Mouse (Mus musculus) kidney, postnatal 0 days (tissue): ENCODE results near the gene Icam5. TPM values are rescaled to one million over a fixed set of nuclear protein-coding genes. Genes with fewer than 3 reads are reported as not detected.

ENCODE experiments used
- ATAC-seq: fragments of 200-750 bp; cut with Nextera tagmentation; replicated peaks from 2 replicates; pipeline ENCODE4 v1.8.0; 2017; ENCODE audit warnings: low read depth, moderate number of reproducible peaks, moderate TSS enrichment, moderate library complexity; ENCODE audit not compliant: low FRiP score
- DNase-seq: peaks from one replicate; pipeline ENCODE4 v3.0.0-alpha.2; 2016; ENCODE audit warnings: low spot score
- H3K27ac ChIP-seq: fragments of 300-500 bp; sonication (generic); 2 replicates; pipeline ENCODE4 v1.5.1; 2014; ENCODE audit warnings: mild to moderate bottlenecking
- H3K27me3 ChIP-seq: fragments of 300-500 bp; sonication (generic); 2 replicates; pipeline ENCODE4 v1.6.1; 2014; ENCODE audit warnings: low read length, mixed read lengths; ENCODE audit not compliant: insufficient read depth
- H3K36me3 ChIP-seq: fragments of 300-500 bp; sonication (generic); 2 replicates; pipeline ENCODE4 v1.6.1; 2014; ENCODE audit warnings: low read length, mixed read lengths; ENCODE audit not compliant: insufficient read depth
- H3K4me1 ChIP-seq: fragments of 300-500 bp; sonication (generic); replicated peaks from 2 replicates; pipeline ENCODE4 v1.6.1; 2014; ENCODE audit warnings: antibody characterized with exemption, low read length, mixed read lengths; ENCODE audit not compliant: insufficient read depth
- H3K4me2 ChIP-seq: fragments of 300-500 bp; sonication (generic); 2 replicates; pipeline ENCODE4 v1.6.1; 2014; ENCODE audit warnings: mild to moderate bottlenecking, low read length, moderate library complexity, mixed read lengths
- H3K4me3 ChIP-seq: fragments of 300-500 bp; sonication (generic); replicated peaks from 2 replicates; pipeline ENCODE4 v1.5.1; 2014; ENCODE audit warnings: low read depth, low read length
- H3K9ac ChIP-seq: fragments of 300-500 bp; sonication (generic); 2 replicates; pipeline ENCODE4 v1.6.1; 2014; ENCODE audit warnings: low read depth, low read length
- H3K9me3 ChIP-seq: fragments of 300-500 bp; sonication (generic); replicated peaks from 2 replicates; pipeline ENCODE4 v1.6.1; 2016; ENCODE audit warnings: low read length, inconsistent platforms, mixed read lengths
- CTCF ChIP-seq: IDR thresholded peaks from 2 replicates; pipeline ENCODE4 v1.5.1; 2016; ENCODE audit warnings: antibody characterized with exemption, low read depth, mild to moderate bottlenecking, moderate library complexity
- WGBS: fragments of 180-500 bp; shearing (Covaris S2); extraction: QIAGEN DNeasy Blood & Tissue Kit; methylation state at CpG from one replicate; pipeline ENCODE4 v1.1.7; 2014; 5-methylcytosine and 5-hydroxymethylcytosine counted together
- polyA plus RNA-seq: library from polyadenylated mRNA; unstranded; fragments of >200 nt; fragmentation: Nextera tagmentation; extraction: Ambion mirVana; gene quantifications from 2 replicates; pipeline ENCODE4 v1.2.1, GENCODE M21; 2015

The Icam5 gene
- polyA plus RNA-seq, 1 experiment from 2014 or later: 0.21 TPM

DNA sequence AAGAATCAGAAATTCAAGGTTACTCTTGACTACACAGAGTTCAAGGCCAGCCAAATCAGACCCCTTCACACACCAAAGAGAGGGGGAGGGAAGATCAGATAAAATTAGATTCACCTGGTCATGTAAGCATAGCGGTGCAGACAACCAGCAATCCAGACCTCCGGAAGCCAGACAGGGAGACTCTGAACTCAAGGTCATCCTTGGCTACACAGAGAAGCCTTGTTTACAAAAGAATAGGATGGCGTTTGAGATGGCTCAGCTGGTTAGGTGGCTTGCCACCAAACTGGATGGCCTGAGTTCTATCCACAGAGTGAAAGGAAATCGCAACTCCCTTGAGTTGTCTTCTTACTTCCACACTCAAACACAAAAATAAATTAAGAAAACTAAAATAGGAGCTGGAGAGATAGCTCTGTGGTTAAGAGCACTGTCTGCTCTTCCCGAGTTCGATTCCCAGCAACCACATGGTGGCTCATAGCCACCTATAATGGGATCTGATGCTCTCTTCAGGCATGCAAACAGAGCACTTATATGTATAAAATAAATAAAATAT is 30.1 kb upstream of the Icam5 start:
- TF ChIP-seq CTCF: no peak
- DNase-seq (no peak), ATAC-seq (no peak)
- H3K9me3 ChIP-seq: no peaks in the 10 kb centered on the region
- 46% methylated on average over 6 of the region's 6 CpGs for WGBS
- H3K4me3 ChIP-seq: no peak overlapping the region
- H3K27me3 ChIP-seq: no peaks in the 10 kb centered on the region
- no peak overlapping the region for H3K27ac ChIP-seq
- no peak overlapping the region for H3K4me2 ChIP-seq
- no peak overlapping the region for H3K9ac ChIP-seq
- H3K4me1 ChIP-seq: no peaks in the 10 kb centered on the region; the same call in 1 of the 2 replicates
- H3K36me3 ChIP-seq: peaks cover 6% of the 10 kb centered on the region; the same call in 1 of the 2 replicates

DNA sequence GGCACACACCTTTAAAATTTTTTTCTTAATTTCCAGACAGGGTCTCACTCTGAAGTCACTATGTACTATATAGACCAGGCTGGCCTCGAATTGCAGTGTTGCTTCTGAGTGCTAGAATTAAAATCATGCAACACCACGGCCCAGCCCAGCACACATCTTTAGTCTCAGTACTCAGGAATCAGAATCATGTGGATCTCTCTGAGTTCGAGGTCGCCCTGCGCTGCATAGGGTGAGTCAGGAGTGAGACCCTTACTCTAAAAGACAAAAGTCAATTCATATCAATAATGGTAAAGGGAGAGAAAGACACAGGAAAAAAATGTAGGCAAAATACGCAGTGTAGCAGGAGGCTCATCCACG is 29.6 kb upstream of the Icam5 start:
- H3K27me3 ChIP-seq: no peaks in the 10 kb centered on the region
- no peaks in the 10 kb centered on the region for H3K9me3 ChIP-seq
- no peaks in the 10 kb centered on the region; the same call in 1 of the 2 replicates for H3K4me1 ChIP-seq
- H3K4me3 ChIP-seq: peak overlapping the region; percentile 80
- TF ChIP-seq CTCF: no peak
- peaks cover 9% of the 10 kb centered on the region; the same call in 1 of the 2 replicates for H3K36me3 ChIP-seq
- ATAC-seq: peak; percentile 2; the same call in 1 of the 2 replicates
- peak overlapping the region; percentile 79 for H3K9ac ChIP-seq
- DNase-seq: no peak
- H3K4me2 ChIP-seq: peak overlapping the region; percentile 87
- H3K27ac ChIP-seq: peak overlapping the region; percentile 86; the same call in 1 of the 2 replicates
- WGBS: 7% methylated on average over 7 of the region's 7 CpGs

DNA sequence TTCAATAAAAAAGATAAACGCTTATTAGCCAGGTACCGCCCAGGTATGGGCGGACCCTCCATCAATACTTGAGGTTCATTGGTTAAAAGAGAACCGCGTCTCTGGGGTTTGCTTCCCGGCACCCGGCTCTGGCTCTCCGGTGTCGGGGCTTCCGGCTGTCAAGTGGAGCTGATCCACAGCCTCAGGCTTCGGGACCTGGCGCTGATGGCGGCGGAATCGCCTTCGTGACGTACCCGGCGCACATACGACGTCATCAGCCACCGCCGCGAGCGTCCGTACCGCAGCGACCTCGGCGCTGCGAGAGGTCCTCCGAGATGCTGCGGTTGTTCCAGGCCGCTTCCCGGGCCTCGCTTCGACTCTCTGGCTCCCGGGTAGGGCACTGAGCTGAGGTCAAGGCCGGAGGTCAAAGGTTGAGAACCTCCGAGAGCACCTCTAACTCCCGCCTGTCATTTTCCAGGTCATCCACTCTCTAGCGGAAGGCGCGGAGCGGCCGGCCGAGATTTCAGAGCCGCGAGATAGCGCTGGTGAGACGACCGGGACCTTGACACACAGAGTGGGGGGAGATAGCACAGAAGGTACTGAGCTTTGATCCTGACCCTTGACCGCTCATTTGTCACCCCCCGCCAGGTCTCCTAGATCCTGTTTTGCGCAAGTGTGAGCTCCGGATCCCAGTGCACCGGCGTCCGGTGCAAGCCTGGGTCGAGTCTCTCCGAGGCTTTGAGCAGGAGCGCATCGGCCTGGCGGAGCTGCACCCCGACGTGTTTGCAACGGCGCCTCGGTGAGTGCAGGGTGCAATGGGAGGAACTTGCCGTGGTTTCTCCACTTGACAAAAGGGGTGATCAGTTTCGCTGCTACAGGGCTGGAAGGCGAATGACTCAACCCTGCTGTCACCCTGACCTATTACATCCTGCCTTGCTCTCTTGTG is 29.0 kb upstream of the Icam5 start, which contains the start of gene Mrpl4:
Mrpl4 (plus strand) TSS at position 112 of the 925 bp plus-strand sequence.
- under 1% methylated on average over 72 of the region's 72 CpGs for WGBS

DNA sequence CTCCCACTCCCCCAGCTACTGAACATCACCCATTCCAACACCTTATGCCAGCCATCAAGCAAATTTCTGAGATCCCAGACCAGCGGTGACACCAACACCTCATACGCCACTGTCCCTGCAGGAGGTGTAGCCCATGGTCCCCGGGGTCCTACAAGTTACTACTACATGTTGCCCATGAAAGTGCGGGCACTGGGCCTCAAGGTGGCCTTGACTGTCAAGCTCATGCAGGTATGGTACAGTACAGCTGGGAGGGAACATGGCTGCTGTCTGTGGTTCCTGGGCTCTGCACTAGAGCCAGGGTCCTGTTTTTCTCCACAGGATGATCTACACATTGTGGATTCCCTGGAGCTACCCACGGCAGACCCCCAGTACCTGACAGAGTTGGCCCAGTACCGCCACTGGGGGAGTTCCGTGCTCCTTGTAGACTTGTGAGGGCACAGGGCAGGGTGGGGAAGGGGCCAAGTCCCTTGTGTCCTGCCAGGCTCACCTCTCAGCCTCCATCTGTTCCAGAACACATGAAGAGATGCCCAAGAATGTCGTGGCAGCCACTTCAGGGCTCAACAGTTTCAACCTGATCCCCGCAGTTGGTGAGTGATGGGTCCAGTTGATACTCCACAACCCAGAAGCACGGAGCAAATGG is 24.4 kb upstream of the Icam5 start:
- Histone ChIP-seq H3K9me3 (no peaks in the 10 kb centered on the region), H3K27ac (no peak overlapping the region), H3K9ac (no peak overlapping the region), H3K27me3 (no peaks in the 10 kb centered on the region), H3K4me1 (no peaks in the 10 kb centered on the region), H3K36me3 (peaks cover 20% of the 10 kb centered on the region; the same call in 1 of the 2 replicates), H3K4me2 (no peak overlapping the region), H3K4me3 (no peak overlapping the region)
- no peak for TF ChIP-seq CTCF
- no peak for DNase-seq
- WGBS: 95% methylated on average over 10 of the region's 10 CpGs
- no peak for ATAC-seq

More for the DNA sequence above, 29.0 kb upstream of the Icam5 start, which contains the start of gene Mrpl4:
- H3K4me3 ChIP-seq: peak within 1 kb of the TSS; percentile 80
- no peak for TF ChIP-seq CTCF
- H3K4me2 ChIP-seq: peak within 1 kb of the TSS; percentile 87
- peak; percentile 86 for DNase-seq
- no peaks in the 10 kb centered on the region for H3K9me3 ChIP-seq
- H3K27ac ChIP-seq: peak within 1 kb of the TSS; percentile 86
- ATAC-seq: peak; percentile 83
- H3K27me3 ChIP-seq: no peaks in the 10 kb centered on the region
- H3K9ac ChIP-seq: peak within 1 kb of the TSS; percentile 79
- no peaks in the 10 kb centered on the region; the same call in 1 of the 2 replicates for H3K4me1 ChIP-seq
- H3K36me3 ChIP-seq: peaks cover 15% of the 10 kb centered on the region; the same call in 1 of the 2 replicates

DNA sequence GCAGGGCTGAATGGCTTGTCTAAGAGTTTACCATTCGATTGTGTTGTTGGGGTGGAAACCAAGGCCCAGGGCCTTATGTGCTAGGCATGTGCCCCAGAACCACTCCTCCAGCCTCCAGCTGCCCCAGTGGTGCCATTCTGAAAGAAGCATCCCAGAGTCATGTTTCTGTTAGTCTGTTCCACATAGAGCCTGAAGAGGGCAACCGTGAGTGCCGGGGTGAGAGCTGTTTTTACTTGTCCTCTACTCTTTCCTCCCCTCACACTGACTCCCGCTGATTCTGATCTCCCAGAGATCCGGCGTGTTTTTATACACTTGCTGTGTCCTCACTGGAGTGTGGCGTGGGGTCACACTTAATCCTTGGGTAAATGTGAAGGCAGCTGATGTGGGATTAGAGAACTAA is 23.9 kb upstream of the Icam5 start:
- DNase-seq (no peak), ATAC-seq (no peak)
- TF ChIP-seq CTCF: peak; percentile 36; the same call in 1 of the 2 replicates
- Histone ChIP-seq H3K27ac (no peak overlapping the region), H3K4me3 (no peak overlapping the region), H3K27me3 (no peaks in the 10 kb centered on the region), H3K4me2 (no peak overlapping the region), H3K9me3 (no peaks in the 10 kb centered on the region), H3K9ac (no peak overlapping the region), H3K36me3 (peaks cover 20% of the 10 kb centered on the region; the same call in 1 of the 2 replicates), H3K4me1 (no peaks in the 10 kb centered on the region)
- WGBS: 79% methylated on average over 7 of the region's 7 CpGs

DNA sequence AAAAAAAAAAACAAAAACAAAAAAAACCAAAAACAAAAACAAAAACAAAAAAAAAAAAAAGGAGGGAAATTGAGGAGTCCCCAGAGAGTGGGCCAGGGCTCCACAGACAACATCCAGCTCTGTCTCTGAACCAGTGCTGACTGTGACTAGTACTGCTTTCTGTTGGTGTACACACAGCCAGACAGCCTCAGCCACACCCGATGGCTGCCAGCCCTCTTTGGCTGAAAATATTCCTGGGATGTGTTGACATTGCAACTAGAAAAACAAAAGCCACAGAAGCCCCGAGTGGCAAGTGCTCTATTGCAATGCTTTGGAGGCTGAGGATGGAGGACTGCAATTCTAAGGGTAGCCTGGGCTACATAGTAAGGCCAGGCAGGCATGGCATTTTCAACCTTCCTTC is 21.5 kb upstream of the Icam5 start:
- DNase-seq (no peak), ATAC-seq (no peak)
- Histone ChIP-seq H3K4me1 (0 out of 2 replicates have a peak, but pooled peaks cover 7% of the 10 kb centered on the region), H3K36me3 (peaks cover 20% of the 10 kb centered on the region; the same call in 1 of the 2 replicates), H3K4me2 (no peak overlapping the region), H3K9me3 (no peaks in the 10 kb centered on the region), H3K27ac (no peak overlapping the region), H3K9ac (no peak overlapping the region), H3K4me3 (no peak overlapping the region), H3K27me3 (no peaks in the 10 kb centered on the region)
- TF ChIP-seq CTCF: no peak
- 35% methylated on average over 2 of the region's 2 CpGs for WGBS
